Mouse (Mus musculus): Measurements from ENCODE around the gene BC049730. TPM values are rescaled to one million over a fixed set of nuclear protein-coding genes. Genes with fewer than 3 reads are reported as not detected.

BC049730 gene
- total RNA-seq (2014; rRNA removed) = not detected in 2 replicates
- polyA plus RNA-seq (2012; rRNA removed) = not detected in 2 replicates

DNA sequence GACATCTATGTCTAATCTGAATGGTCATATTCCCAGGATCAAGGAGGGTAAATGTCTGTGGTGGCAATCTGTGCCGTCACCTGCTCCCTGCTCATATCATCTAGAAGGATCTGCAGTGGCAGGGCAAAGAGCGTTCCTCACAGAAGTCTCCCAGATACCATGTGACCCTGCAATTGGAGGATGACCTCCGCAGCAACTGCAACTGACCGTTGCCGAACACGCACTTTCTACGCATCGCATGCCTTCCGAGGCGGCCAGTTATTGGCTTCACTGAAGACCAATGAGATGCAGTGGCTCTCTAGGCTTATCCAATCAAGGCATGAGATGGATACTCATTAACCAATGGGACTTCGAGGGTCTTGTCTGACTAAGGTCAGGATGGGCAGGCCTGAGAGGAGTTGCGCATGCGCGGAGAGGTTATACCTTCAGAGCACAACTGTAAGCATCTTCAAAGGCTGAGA, at the start of gene BC049730:
Gene BC049730 (plus strand): TSS at position 411 of the 461 bp plus-strand sequence.
- DNase-seq (ENCODE audit: extremely low read depth, low read depth, low spot score) = no peak
- Histone ChIP-seq H3K9ac (ENCODE audit: low read depth, low read length) (no peak within 1 kb of the TSS), H3K27ac (replicated peaks; ENCODE audit: insufficient read depth, low read depth, low read length) (no peak within 1 kb of the TSS), H3K27me3 (ENCODE audit: control insufficient read depth, insufficient read depth, low read length) (no peaks in the 10 kb centered on the region), H3K4me3 (ENCODE audit: insufficient read depth, low read depth, low read length) (no peak within 1 kb of the TSS), H3K4me1 (ENCODE audit: control insufficient read depth, insufficient read depth, low read length) (no peaks in the 10 kb centered on the region), H3K36me3 (ENCODE audit: control insufficient read depth, insufficient read depth, low read length) (no peaks in the 10 kb centered on the region), H3K79me2 (ENCODE audit: control insufficient read depth, insufficient read depth, low read length) (no peaks in the 10 kb centered on the region)
- no peak for TF ChIP-seq CTCF (IDR thresholded peaks at IDR 0.05; ENCODE audit: low read depth, low read length)
- no peak for TF ChIP-seq POLR2A (IDR thresholded peaks at IDR 0.05; ENCODE audit: extremely low read depth, insufficient read depth, low read length)
- 93% methylated on average over 14 of the region's 14 CpGs for WGBS

DNA sequence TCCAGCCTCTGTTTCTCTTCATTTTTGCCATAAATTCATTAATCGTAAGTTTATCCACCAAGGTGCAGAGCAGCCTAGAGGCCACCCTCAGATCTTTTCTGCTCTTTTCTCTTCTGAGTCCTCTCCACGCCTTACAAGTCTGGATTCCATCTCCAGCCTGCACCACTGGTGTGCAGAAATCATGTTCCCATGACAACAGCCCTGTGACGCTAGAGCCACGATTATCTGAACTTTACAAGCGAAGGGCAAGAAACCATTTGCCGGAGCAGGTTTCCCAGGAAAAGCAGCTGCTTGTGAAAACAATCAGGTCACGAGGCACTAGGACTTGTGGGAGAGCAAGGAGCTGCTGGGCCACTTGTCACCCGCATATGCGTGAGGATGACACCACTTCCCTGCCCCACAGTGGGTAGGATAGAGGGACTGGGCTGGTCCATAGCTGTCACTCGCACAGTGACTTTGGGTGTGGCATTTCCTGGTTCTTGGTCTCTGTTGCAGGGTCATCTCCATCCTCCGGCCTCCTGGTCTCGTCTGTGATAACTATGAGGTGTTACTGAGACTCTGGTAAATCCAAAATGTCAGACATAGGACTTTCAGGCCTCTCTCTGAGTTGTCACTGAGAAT, 49.2 kb upstream of the BC049730 start:
- H3K4me3 ChIP-seq (ENCODE audit: insufficient read depth, low read depth, low read length) = no peak overlapping the region
- H3K27me3 ChIP-seq (ENCODE audit: control insufficient read depth, insufficient read depth, low read length) = no peaks in the 10 kb centered on the region
- TF ChIP-seq CTCF (IDR thresholded peaks at IDR 0.05; ENCODE audit: low read depth, low read length) = no peak
- no peak for TF ChIP-seq POLR2A (IDR thresholded peaks at IDR 0.05; ENCODE audit: extremely low read depth, insufficient read depth, low read length)
- H3K4me1 ChIP-seq (ENCODE audit: control insufficient read depth, insufficient read depth, low read length) = no peaks in the 10 kb centered on the region
- H3K36me3 ChIP-seq (ENCODE audit: control insufficient read depth, insufficient read depth, low read length) = no peaks in the 10 kb centered on the region
- 83% methylated on average over 12 of the region's 12 CpGs for WGBS
- H3K27ac ChIP-seq (replicated peaks; ENCODE audit: insufficient read depth, low read depth, low read length) = no peak overlapping the region
- DNase-seq (ENCODE audit: extremely low read depth, low read depth, low spot score) = no peak
- no peak overlapping the region for H3K9ac ChIP-seq (ENCODE audit: low read depth, low read length)
- no peaks in the 10 kb centered on the region for H3K79me2 ChIP-seq (ENCODE audit: control insufficient read depth, insufficient read depth, low read length)

DNA sequence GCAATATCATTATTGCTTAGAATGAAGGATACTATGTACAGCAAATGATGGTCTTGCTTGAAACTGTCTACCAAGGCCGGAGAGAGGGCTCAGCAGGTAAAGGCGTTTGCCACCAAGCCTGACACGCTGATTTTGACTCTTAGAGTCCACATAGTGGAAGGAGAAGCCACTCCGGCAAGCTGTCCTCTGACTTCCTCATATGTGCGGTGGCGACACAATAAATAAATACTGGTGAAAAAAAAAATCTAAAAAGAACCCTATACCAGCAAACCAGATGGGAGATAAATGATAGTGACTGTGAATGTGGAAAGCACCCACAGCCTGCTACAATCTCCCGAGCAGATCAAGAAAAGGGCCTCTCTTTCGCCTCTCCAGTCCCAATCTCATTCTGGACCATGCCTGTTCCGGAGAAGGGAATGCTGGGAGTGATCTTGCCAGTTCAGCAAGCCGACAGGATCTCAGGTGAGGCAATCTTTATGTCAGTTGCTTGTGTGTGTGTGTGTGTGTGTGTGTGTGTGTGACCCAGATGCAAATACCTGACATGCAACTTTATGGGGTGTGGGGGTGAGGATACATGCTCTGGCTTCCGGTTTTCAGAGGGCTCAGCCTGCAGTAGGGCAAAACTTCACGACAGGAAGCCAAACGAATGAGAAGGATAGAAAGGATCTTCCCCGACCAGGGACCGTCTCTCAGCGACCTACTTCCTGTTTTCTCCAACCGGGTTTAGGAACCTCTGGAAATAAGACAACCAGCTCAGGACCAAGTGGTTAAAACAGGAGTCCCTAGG, 47.7 kb upstream of the BC049730 start:
- H3K4me1 ChIP-seq (ENCODE audit: control insufficient read depth, insufficient read depth, low read length) = no peaks in the 10 kb centered on the region
- H3K27ac ChIP-seq (replicated peaks; ENCODE audit: insufficient read depth, low read depth, low read length) = no peak overlapping the region
- no peak for TF ChIP-seq POLR2A (IDR thresholded peaks at IDR 0.05; ENCODE audit: extremely low read depth, insufficient read depth, low read length)
- TF ChIP-seq CTCF (IDR thresholded peaks at IDR 0.05; ENCODE audit: low read depth, low read length) = no peak
- DNase-seq (ENCODE audit: extremely low read depth, low read depth, low spot score) = no peak
- H3K4me3 ChIP-seq (ENCODE audit: insufficient read depth, low read depth, low read length) = no peak overlapping the region
- H3K79me2 ChIP-seq (ENCODE audit: control insufficient read depth, insufficient read depth, low read length) = no peaks in the 10 kb centered on the region
- H3K9ac ChIP-seq (ENCODE audit: low read depth, low read length) = no peak overlapping the region
- no peaks in the 10 kb centered on the region for H3K27me3 ChIP-seq (ENCODE audit: control insufficient read depth, insufficient read depth, low read length)
- no peaks in the 10 kb centered on the region for H3K36me3 ChIP-seq (ENCODE audit: control insufficient read depth, insufficient read depth, low read length)
- WGBS = 70% methylated on average over 17 of the region's 17 CpGs

GRCm38 (mm10) chr7:24662575-24662974, 46.5 kb upstream of the BC049730 start:
- TF ChIP-seq POLR2A (IDR thresholded peaks at IDR 0.05; ENCODE audit: extremely low read depth, insufficient read depth, low read length) (no peak), CTCF (IDR thresholded peaks at IDR 0.05; ENCODE audit: low read depth, low read length) (peak; percentile 79)
- Histone ChIP-seq H3K27ac (replicated peaks; ENCODE audit: insufficient read depth, low read depth, low read length) (no peak overlapping the region), H3K4me1 (ENCODE audit: control insufficient read depth, insufficient read depth, low read length) (no peaks in the 10 kb centered on the region), H3K9ac (ENCODE audit: low read depth, low read length) (no peak overlapping the region), H3K36me3 (ENCODE audit: control insufficient read depth, insufficient read depth, low read length) (no peaks in the 10 kb centered on the region), H3K4me3 (ENCODE audit: insufficient read depth, low read depth, low read length) (no peak overlapping the region), H3K27me3 (ENCODE audit: control insufficient read depth, insufficient read depth, low read length) (no peaks in the 10 kb centered on the region), H3K79me2 (ENCODE audit: control insufficient read depth, insufficient read depth, low read length) (no peaks in the 10 kb centered on the region)
- peak; percentile 28 for DNase-seq (ENCODE audit: extremely low read depth, low read depth, low spot score)
- 11% methylated on average over 8 of the region's 8 CpGs for WGBS

DNA sequence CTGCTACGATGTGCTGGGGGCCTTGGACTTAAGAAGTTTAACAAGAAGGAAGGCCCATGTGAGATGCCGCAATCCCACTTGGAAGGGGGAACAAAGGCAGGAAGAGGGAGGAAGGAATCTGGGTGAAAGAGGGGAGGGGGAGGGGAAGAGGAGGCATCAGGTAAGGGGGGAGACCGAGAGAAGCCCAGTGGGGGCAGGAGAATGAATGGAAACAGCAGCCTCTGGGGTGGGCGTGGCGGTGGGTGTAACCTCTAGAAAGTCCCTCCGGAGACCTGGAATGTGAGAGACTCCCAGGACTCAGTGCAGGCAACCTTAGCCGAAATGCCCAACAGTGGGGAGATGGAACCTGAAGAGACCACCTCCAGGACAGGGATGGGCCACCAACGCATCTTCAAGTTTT, 44.7 kb upstream of the BC049730 start:
- 52% methylated on average over 8 of the region's 8 CpGs for WGBS
- H3K4me3 ChIP-seq (ENCODE audit: insufficient read depth, low read depth, low read length) = no peak overlapping the region

More for the DNA sequence above, 44.7 kb upstream of the BC049730 start:
- no peaks in the 10 kb centered on the region for H3K27me3 ChIP-seq (ENCODE audit: control insufficient read depth, insufficient read depth, low read length)
- no peaks in the 10 kb centered on the region for H3K79me2 ChIP-seq (ENCODE audit: control insufficient read depth, insufficient read depth, low read length)
- TF ChIP-seq POLR2A (IDR thresholded peaks at IDR 0.05; ENCODE audit: extremely low read depth, insufficient read depth, low read length) (no peak), CTCF (IDR thresholded peaks at IDR 0.05; ENCODE audit: low read depth, low read length) (no peak)
- H3K27ac ChIP-seq (replicated peaks; ENCODE audit: insufficient read depth, low read depth, low read length) = no peak overlapping the region
- no peak for DNase-seq (ENCODE audit: extremely low read depth, low read depth, low spot score)
- no peaks in the 10 kb centered on the region for H3K36me3 ChIP-seq (ENCODE audit: control insufficient read depth, insufficient read depth, low read length)
- H3K4me1 ChIP-seq (ENCODE audit: control insufficient read depth, insufficient read depth, low read length) = no peaks in the 10 kb centered on the region
- H3K9ac ChIP-seq (ENCODE audit: low read depth, low read length) = no peak overlapping the region

Measured in liver, adult 2 months (tissue).